Comparison of ENCODE assay signal across 19 mouse cellular contexts in the genomic region with DNA sequence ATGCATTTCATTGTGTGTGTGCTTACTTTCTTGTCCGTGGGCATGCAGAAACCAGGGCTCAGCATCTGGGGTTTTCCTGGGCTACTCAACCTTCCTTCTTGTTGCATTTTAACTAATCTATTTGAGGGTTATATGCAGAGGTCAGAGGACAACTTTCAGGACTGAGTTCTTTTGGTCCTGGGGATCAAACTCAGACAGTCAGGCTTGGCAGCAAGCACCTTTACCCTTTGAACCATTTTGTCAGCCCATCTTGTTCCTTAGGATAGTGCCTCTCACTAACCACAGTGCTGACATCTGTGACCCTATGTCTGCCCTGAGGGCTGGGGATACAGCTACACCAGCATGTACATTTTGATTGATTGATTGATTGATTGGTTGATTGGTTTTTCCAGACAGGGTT. TPM values are rescaled to one million over a fixed set of nuclear protein-coding genes. Genes with fewer than 3 reads are reported as not detected.
"Had no signal": no experiment of that assay in that cellular context is flagged by ENCODE, and none has a peak within 500 bp of the region (broad histone marks: within the 10 kb centered on the region; RNA-seq: fewer than 3 reads in every experiment).

No protein-coding gene starts in this region.

- H3K4me3 ChIP-seq: neural tube, embryonic 13.5 days; neural tube, embryonic 15.5 days; stomach, embryonic 15.5 days had no signal

- H3K9ac ChIP-seq: neural tube, embryonic 13.5 days; neural tube, embryonic 15.5 days; stomach, embryonic 15.5 days had no signal

- H3K36me3 ChIP-seq: neural tube, embryonic 13.5 days; neural tube, embryonic 15.5 days; stomach, embryonic 15.5 days had no signal

- H3K4me2 ChIP-seq: neural tube, embryonic 13.5 days; neural tube, embryonic 15.5 days; stomach, embryonic 15.5 days had no signal

- H3K27me3 ChIP-seq: neural tube, embryonic 13.5 days; stomach, embryonic 15.5 days had no signal

- DNase-seq: retina, postnatal 1 day; right cerebral cortex, adult 18-20 months; right cerebral cortex, postnatal 14 days; right cerebral cortex, postnatal 25 days; right cerebral cortex, postnatal 4 days; spleen, adult 18-20 months; thymus, adult 18-20 months; thymus, adult 2 months; thymus, postnatal 14 days; thymus, postnatal 25 days; thymus, postnatal 36 days; thymus, postnatal 4 days had no signal

- H3K27ac ChIP-seq: neural tube, embryonic 13.5 days; neural tube, embryonic 15.5 days; stomach, embryonic 15.5 days; stomach, postnatal 0 days had no signal

- H3K9me3 ChIP-seq: neural tube, embryonic 13.5 days; neural tube, embryonic 15.5 days; stomach, embryonic 15.5 days had no signal

- H3K4me1 ChIP-seq: neural tube, embryonic 13.5 days; neural tube, embryonic 15.5 days had no signal

RNA-seq across cellular contexts. Expression of a gene that starts 19.5 kb away (rescaled TPM):
- polyA plus RNA-seq: neural tube, embryonic 13.5 days; neural tube, embryonic 14.5 days; stomach, embryonic 14.5 days had no signal

RNA-seq across cellular contexts. Expression of a gene that starts 35.3 kb away (rescaled TPM):
- total RNA-seq: neutrophil, adult 5-6 weeks had no signal
